Mouse (Mus musculus) heart, postnatal 0 days (tissue): ENCODE data around the gene 2700081O15Rik.

Experiments used
- CTCF ChIP-seq: IDR thresholded peaks from 2 replicates; pipeline ENCODE4 v1.5.1; 2016; ENCODE audit warnings: antibody characterized with exemption, control low read depth, low read depth
- EP300 ChIP-seq: IDR thresholded peaks from 2 replicates; pipeline ENCODE4 v1.6.1; 2016; ENCODE audit warnings: antibody characterized with exemption, low read depth

- TF ChIP-seq CTCF, result no peak
- TF ChIP-seq EP300, result no peak
These were observed 1.7 kb downstream of the 2700081O15Rik start for GRCm38 (mm10) chr19:7419134-7419533.
